Mouse (Mus musculus) layer of hippocampus, postnatal 36 days (tissue): ENCODE measurements at regions not wholly inside any gene's neighbourhood (a gene's known extent, or its start where the extent isn't known, plus 50 kb on each side); places are given as distances from the start of the nearest gene placed in this dataset.
A peak's percentile ranks its signal among the peaks of the same experiment; 100 is the strongest.

Experiments used
- DNase-seq, 2 experiments: peaks; one replicate each; pipeline ENCODE4 v3.0.0; 2022

DNA sequence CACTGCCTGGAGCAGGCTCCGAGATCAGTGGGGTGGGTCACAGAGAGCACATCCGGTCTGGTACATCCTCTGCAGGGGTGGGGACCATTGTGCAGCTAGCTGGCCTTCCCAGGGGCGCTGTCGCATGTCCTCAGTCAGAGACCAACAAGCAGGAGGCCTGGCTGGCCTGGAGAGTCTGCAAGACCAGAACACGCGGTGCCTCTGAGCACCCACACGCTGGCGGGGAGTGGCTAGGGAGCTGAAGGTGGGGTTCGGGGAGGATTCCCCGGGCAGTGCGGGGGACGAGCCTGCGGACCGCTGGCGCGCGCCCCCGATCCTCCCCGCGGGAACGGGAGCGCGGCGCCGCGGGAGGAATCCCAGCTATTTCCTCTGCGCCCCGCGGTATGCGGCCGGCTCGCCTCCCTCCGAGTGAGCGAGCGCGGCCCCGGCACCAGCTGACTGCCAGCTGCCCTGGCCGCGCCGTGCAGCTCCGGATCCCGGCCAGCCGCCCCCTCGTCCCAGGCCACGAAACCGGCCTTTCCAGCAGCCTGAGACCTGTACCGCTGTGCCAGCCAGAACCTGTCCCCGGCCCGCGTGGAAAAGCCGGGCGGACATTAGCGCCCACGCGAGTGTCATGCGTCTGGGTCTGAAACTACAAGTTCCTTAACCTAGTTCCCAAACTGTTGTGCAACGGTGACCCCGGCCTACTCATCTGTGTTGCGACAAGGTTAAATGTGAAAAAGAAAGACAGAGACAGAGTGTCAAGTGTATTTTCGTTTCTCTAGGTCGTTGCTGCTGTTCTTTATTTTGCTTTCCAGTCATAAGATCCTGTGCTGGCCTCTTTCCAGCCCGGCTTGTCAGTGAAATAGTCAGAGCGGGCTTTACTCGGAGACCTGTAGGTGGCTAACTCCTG lies 61.2 kb downstream of the Pkdcc start:
- peak; percentile 50 to 57 for DNase-seq

DNA sequence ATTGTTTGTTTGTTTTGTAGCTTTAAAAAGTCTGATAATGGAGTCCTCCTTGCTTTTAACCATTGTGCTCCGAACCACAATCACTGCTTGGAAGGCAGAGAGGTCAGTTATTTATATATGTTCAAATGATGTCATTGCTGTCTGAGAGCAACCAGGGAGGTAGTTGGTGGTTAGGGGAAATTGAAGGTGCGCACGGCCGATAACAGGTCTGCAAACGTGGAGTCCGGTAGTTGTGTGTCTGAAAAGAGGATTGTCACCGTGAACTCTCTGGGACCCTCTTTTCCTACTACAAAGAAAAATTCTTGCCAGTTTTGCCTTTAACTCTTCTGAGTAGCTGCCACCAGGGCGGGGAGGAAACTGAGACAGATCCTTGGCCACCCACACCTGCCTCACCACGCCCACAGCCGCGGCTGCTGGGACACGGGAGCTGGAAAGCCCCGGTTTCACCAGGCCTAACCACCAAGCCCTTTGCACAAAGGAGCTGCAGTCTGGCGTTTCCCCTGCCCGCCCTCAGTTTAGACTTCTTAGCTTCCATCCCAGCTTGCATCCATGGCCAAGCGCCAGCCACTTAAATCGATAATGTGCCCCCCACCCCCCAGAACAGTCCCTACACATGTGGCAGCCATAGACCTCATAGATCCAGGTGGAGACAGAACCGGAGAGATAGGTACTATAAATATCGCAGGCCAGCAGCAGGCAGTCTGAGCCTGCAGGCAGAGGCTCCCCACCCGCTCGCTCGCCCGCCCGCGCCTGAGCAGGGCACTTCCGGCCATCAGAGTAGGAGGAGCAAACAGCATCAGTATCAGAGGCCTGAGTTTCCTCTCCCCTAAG lies 62.2 kb downstream of the Pkdcc start:
- no peak for DNase-seq

DNA sequence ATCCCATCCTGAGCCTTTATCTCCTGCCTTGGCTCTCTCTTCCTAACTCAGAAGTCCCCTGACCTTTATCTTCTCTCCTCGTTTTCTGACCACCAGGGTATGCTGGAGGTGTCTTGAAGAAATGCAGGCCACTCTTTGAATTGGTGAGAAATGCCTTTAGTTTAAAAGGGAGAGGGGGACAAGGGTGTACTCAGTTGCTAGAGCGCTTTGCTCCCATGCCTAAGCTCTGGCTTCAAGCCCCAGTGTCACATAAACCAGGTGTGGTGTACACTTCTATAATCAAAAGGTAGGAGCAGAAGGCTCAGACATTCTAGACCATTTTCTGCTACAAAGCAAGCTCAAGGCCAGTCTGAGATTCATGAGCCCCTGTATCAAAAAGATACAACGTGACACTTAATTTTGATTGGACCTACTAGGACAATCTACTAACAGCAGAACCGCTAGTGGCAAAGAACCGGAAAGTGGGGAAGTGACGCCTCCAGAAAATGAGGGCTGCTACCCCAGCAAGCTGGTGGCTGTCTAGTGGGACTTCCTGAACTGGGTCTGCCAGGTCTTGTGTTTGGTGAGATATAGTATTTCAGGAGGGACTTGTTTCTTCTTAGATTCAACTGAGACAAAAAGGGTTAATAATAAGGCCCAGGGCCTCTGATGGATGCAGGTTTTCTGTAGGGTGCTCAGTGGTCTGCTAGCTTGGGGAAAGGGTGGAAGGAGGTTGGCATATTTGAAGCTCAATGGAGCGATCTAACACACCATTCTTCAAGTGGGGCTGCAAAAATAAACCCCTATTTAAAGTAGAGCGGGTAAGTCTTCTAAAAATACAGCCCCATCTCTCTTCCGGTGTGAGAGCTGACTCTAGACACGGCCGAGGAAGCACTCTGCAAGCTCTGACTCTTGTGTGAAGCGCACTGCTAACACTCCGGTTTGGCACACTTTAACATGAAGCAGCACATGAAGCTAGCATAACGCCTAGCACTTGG lies 63.1 kb downstream of the Pkdcc start:
- no peak for DNase-seq

DNA sequence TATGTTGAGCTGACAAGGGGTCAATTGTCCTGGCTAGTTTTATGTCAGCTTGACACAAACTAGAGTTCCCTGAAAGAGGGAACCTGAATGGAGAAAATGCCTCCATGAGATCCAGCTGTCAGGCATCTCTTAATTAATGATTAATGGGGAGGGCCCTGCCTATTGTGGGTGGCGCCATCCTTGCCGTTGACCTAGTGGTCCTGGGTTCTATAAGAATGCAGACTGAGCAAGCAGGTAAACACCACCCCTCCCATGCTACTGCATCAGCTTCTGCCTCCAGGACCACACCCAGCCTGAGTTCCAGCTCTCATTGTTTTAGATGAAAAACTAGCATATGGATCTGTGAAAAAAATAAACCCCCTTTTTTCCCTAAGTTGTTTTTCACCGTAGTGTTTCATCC lies 67.4 kb upstream of the Eml4 start:
- no peak for DNase-seq

DNA sequence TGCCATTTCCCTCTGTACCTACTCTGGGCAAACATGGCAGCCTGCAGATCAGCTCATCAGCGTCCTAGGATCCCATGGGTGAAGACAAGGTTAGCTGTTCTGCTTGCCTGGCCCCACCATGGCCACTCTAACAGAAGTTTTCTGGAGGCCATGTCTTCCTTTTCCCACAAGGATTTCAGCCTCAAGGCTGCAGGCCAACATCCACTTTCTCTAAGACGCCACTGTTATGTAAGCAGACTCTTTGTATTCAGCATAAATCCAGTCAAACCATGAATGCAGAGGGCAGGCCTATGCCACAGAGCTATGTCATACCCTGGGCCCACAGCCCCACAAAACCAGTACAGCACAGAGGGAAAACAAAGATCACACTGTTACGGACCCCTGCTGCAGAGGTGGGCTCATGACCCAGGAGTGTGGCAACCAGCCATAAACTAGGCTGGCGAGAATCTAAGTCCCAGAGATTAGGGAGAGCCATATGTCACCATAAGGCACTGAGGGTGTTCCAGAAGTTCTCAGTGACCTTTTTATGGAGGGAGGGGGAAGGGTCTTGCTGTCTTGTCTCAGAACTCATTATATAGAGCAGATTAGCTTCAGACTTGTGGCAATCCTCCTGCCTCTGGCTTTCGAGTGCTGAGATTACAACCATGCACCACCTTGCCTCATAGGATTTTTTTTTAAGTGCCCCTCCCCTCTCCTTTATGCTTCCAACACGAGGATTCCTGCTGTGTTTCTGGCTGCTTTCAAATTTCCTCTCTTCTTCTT lies 63.2 kb upstream of the Eml4 start:
- no peak for DNase-seq

DNA sequence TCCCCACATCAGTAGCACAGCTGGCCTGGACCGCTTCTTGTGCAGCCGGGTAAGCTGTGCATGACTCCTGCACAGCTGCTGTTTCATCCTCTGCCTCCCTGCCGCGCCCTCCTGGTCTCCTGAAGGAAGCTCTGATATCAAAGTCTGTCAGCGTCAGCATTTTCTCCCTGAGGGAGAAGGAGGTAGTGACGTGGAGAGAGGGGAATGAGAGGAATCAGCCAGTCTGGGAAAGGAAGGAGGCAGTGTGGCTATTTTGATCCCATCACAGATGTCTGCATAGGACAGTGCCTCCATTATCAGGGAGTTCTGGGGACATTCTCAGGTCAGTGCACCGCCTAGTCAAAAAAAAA lies 62.6 kb upstream of the Eml4 start:
- DNase-seq, result no peak

DNA sequence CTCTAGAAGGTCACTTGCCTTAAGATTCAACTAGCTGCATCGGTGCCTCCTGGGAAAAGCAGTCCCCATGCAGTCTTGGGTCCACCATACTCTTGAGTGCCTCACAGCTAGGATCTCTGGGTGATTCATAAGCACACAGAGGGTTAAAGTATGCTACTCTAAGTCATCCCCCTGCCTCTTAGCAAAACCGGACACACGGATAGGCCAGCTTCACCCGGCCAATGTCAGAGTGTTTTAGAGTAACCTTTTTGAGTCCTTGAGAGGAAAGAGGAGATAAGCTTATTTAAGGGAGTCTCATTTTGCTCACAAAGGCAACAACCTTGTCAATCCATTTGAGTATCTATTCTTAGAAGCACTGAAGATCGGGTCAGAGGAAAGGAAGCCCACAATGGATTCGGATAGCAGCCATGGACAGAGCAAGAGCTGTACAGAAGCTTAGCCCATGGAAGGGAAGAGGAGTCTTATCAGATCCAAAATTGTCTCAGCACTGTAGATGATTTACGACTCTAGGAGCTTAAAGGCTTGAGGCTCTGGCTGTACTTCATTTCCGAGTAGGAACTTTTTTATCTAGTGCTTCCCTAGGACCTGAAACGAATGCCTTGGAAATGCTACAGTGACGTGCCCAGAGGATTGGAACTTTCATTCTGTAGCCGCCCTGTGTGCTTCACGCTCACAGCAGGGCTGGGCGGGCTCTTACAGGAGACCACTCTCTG lies 55.0 kb upstream of the Eml4 start:
- no peak for DNase-seq

DNA sequence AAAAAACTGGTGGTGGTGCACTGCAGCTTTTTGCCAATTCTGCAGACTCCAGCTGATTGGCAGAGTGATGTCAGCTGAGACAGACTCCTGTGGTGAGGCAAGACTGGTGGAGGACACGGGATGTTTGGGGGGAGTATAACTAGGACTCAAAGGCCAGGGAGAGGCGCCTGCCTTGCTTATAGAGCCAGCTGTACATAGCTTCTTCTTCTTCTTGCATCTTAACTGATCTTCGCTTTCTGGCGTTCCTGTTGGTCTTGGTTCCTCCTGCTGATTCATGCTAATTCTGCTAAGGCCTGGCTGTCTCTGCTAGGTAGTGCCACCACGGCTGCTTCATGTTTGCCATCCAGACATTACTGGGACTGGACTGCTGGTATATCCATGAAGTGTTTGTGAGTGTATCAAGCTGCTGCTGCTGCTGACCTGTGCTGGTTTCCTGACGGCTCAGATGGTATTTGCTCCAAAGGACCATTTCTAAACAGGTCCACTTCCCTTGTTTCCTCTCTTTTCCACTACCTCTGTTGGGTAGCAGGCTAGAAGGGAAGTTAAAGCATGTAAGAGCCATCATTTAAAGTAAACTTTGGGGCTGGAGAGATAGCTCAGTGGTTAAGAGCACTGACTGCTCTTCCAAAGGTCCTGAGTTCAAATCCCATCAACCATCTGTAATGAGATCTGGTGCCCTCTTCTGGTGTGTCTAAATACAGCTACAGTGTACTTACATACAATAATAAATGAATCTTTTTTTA lies 53.2 kb upstream of the Eml4 start:
- DNase-seq, result no peak
